ENCODE assay signal across 8 mouse cellular contexts in genomic region chr7:36697118-36697855, GRCm38 (mm10). TPM values are rescaled to one million over a fixed set of nuclear protein-coding genes. Genes with fewer than 3 reads are reported as not detected.
A peak's percentile ranks its signal among the peaks of the same experiment; 100 is the strongest.
DNase-seq lines count a peak whose midpoint lies in the region; ATAC-seq and TF ChIP-seq lines count a peak whose summit lies in the region.

No protein-coding gene starts in this region.

- no peaks in the 10 kb centered on the region for H3K9me3 ChIP-seq in intestine, embryonic 15.5 days

- peaks cover 19% of the 10 kb centered on the region for H3K27me3 ChIP-seq in spleen, adult 2 months (ENCODE audit: control insufficient read depth, insufficient read depth, low read length)
- H3K27me3 ChIP-seq in intestine, embryonic 15.5 days (replicated peaks), result peaks cover 22% of the 10 kb centered on the region

- peak overlapping the region; percentile 50; the same call in 1 of the 2 replicates for H3K4me3 ChIP-seq in spleen, adult 2 months (ENCODE audit: extremely low read depth, insufficient read depth, insufficient read length)
- H3K4me3 ChIP-seq in intestine, embryonic 15.5 days (replicated peaks), result peak overlapping the region; percentile 80
- peak overlapping the region; percentile 58 for H3K4me3 ChIP-seq in olfactory bulb, adult 2 months (ENCODE audit: insufficient read depth, low read depth, low read length)

- peak overlapping the region; percentile 50 for H3K27ac ChIP-seq in spleen, adult 2 months (ENCODE audit: insufficient read depth, low read length)
- peak overlapping the region; percentile 95 for H3K27ac ChIP-seq in intestine, embryonic 15.5 days
- no peak overlapping the region for H3K27ac ChIP-seq in olfactory bulb, adult 2 months (ENCODE audit: insufficient read depth, low read depth, low read length)

- H3K4me1 ChIP-seq in spleen, adult 2 months (ENCODE audit: control insufficient read depth, insufficient read depth, insufficient read length), result peaks cover 2% of the 10 kb centered on the region; the same call in 1 of the 2 replicates
- peaks cover 20% of the 10 kb centered on the region for H3K4me1 ChIP-seq in intestine, embryonic 15.5 days (replicated peaks)
- peaks cover 20% of the 10 kb centered on the region; the same call in 1 of the 2 replicates for H3K4me1 ChIP-seq in olfactory bulb, adult 2 months (ENCODE audit: control insufficient read depth, insufficient read depth, low read length)

- WGBS in spleen, adult 2 months, result 1% methylated on average over 42 of the region's 62 CpGs
- WGBS in intestine, embryonic 15.5 days, result under 1% methylated on average over 41 of the region's 62 CpGs
- WGBS in olfactory bulb, adult 2 months, result under 1% methylated on average over 52 of the region's 62 CpGs

- DNase-seq in spleen, adult 2 months (ENCODE audit: low read depth in 1 of 2, low spot score in 2 of 2), result no peak
- DNase-seq in spleen, postnatal 14 days (ENCODE audit: low spot score in 2 of 2), result no peak
- DNase-seq in cerebellum, postnatal 36 days, result peak; percentile 51 to 56
- DNase-seq in gastrocnemius, postnatal 36 days, result peak; percentile 72
- DNase-seq in lung, adult 18-20 months, result peak; percentile 41 to 45

- peak overlapping the region; percentile 86 for H3K9ac ChIP-seq in intestine, embryonic 15.5 days

- peak overlapping the region; percentile 94 for H3K4me2 ChIP-seq in intestine, embryonic 15.5 days (replicated peaks)

- intact Hi-C loops in gastrocnemius, postnatal 36 days (cut with DNase I), result no loop called here

- TF ChIP-seq POLR2A in spleen, adult 2 months (IDR thresholded peaks at IDR 0.05; ENCODE audit: low read depth, low read length), result no peak
- no peak for TF ChIP-seq POLR2A in olfactory bulb, adult 2 months (IDR thresholded peaks at IDR 0.05; ENCODE audit: insufficient read depth, low read depth, low read length)

- peak; percentile 88 for ATAC-seq in intestine, embryonic 15.5 days
- ATAC-seq in granulocyte monocyte progenitor cell, adult 5-6 weeks (replicated peaks; ENCODE audit: poor library complexity, severe bottlenecking), result no peak; the same call in 1 of the 2 replicates

- no peaks in the 10 kb centered on the region for H3K36me3 ChIP-seq in spleen, adult 2 months (ENCODE audit: control insufficient read depth, insufficient read depth, low read length)
- H3K36me3 ChIP-seq in intestine, embryonic 15.5 days, result no peaks in the 10 kb centered on the region

- no peak for TF ChIP-seq CTCF in spleen, adult 2 months (IDR thresholded peaks at IDR 0.05; ENCODE audit: extremely low read depth, insufficient read depth, insufficient read length, insufficient replicate concordance)
- no peak for TF ChIP-seq CTCF in olfactory bulb, adult 2 months (IDR thresholded peaks at IDR 0.05; ENCODE audit: insufficient read depth, low read depth, low read length)

RNA-seq across cellular contexts. Expression of gene Tshz3, which starts 0.6 kb away (rescaled TPM):
- 1.6 and 3.1 TPM in 2 replicates for polyA plus RNA-seq in spleen, adult 2 months (2012; rRNA removed)
- 1 to 10 TPM; 2.8 to 3.2 TPM for total RNA-seq in gastrocnemius, postnatal 36 days (2021)
- polyA plus RNA-seq in intestine, embryonic 15.5 days (2015; fragmentation: Nextera tagmentation; extraction: Ambion mirVana), result 10.2 and 11.2 TPM in 2 replicates
- polyA plus RNA-seq in olfactory bulb, adult 2 months (2012; ENCODE audit: insufficient read depth, insufficient read length, low replicate concordance, missing spikeins), result not detected in 2 replicates
- total RNA-seq in granulocyte monocyte progenitor cell, adult 5-6 weeks (2014; fragmentation: Nextera tagmentation), result 0.28 TPM in 1 of 2 replicates, not detected in the other
- total RNA-seq in granulocyte monocyte progenitor cell, adult 5-6 weeks (2017), result 0.15 TPM in 1 of 2 replicates, not detected in the other

Comparison
In these comparisons a context has a peak if more than half of its experiments do, and no peak if none do; other contexts are left out.
1. DNase-seq: peak in cerebellum, postnatal 36 days (2 of 2), gastrocnemius, postnatal 36 days (2 of 2) and lung, adult 18-20 months (2 of 2); none in spleen, adult 2 months (0 of 2) and spleen, postnatal 14 days (0 of 2).
2. Peak in every context shown above with its lines, with median percentiles within 50 percentile points of each other: H3K4me3 ChIP-seq.